In genomic region chr12:80251554-80251953, GRCm38 (mm10) we compare ENCODE assay signal across 20 mouse cellular contexts. TPM values are rescaled to one million over a fixed set of nuclear protein-coding genes. Genes with fewer than 3 reads are reported as not detected.
DNase-seq lines count a peak whose midpoint lies in the region; ATAC-seq lines count a peak whose summit lies in the region.
"Had no signal": no experiment of that assay in that cellular context is flagged by ENCODE, and none has a peak within 500 bp of the region (broad histone marks: within the 10 kb centered on the region; RNA-seq: fewer than 3 reads in every experiment).

No protein-coding gene starts in this region.

- 46% methylated on average over 3 of the region's 3 CpGs for WGBS in embryonic facial prominence, embryonic 12.5 days
- 74% methylated on average over 3 of the region's 3 CpGs for WGBS in embryonic facial prominence, embryonic 10.5 days
- WGBS in limb, embryonic 12.5 days: 46% methylated on average over 3 of the region's 3 CpGs
- 68% methylated on average over 3 of the region's 3 CpGs for WGBS in limb, embryonic 10.5 days
- 41% methylated on average over 3 of the region's 3 CpGs for WGBS in limb, embryonic 15.5 days

- no peak overlapping the region for H3K4me2 ChIP-seq in embryonic facial prominence, embryonic 12.5 days (replicated peaks)
- 0 out of 2 replicates have a peak overlapping the region, but pooled peaks have one; percentile 3 for H3K4me2 ChIP-seq in limb, embryonic 12.5 days
- no peak overlapping the region for H3K4me2 ChIP-seq in limb, embryonic 15.5 days
- H3K4me2 ChIP-seq: embryonic facial prominence, embryonic 15.5 days; forebrain, embryonic 15.5 days; hindbrain, embryonic 14.5 days had no signal

- no peaks in the 10 kb centered on the region for H3K27me3 ChIP-seq in embryonic facial prominence, embryonic 12.5 days
- H3K27me3 ChIP-seq in embryonic facial prominence, embryonic 10.5 days (replicated peaks; ENCODE audit: low read depth, poor library complexity, severe bottlenecking): no peaks in the 10 kb centered on the region
- no peaks in the 10 kb centered on the region for H3K27me3 ChIP-seq in limb, embryonic 12.5 days
- H3K27me3 ChIP-seq in limb, embryonic 10.5 days (ENCODE audit: low read depth, poor library complexity, severe bottlenecking): no peaks in the 10 kb centered on the region
- H3K27me3 ChIP-seq in limb, embryonic 15.5 days: no peaks in the 10 kb centered on the region
- H3K27me3 ChIP-seq: embryonic facial prominence, embryonic 15.5 days; forebrain, embryonic 15.5 days had no signal

- no peaks in the 10 kb centered on the region for H3K36me3 ChIP-seq in embryonic facial prominence, embryonic 12.5 days
- H3K36me3 ChIP-seq in embryonic facial prominence, embryonic 10.5 days (replicated peaks): peaks cover 25% of the 10 kb centered on the region
- peaks cover 6% of the 10 kb centered on the region; the same call in 1 of the 2 replicates for H3K36me3 ChIP-seq in limb, embryonic 12.5 days
- peaks cover 35% of the 10 kb centered on the region for H3K36me3 ChIP-seq in limb, embryonic 10.5 days
- no peaks in the 10 kb centered on the region for H3K36me3 ChIP-seq in limb, embryonic 15.5 days
- H3K36me3 ChIP-seq: embryonic facial prominence, embryonic 15.5 days; forebrain, embryonic 15.5 days; G1E; hindbrain, embryonic 10.5 days had no signal

- H3K9me3 ChIP-seq in embryonic facial prominence, embryonic 12.5 days: no peaks in the 10 kb centered on the region
- H3K9me3 ChIP-seq in embryonic facial prominence, embryonic 10.5 days: no peaks in the 10 kb centered on the region
- H3K9me3 ChIP-seq in limb, embryonic 12.5 days: no peaks in the 10 kb centered on the region
- no peaks in the 10 kb centered on the region for H3K9me3 ChIP-seq in limb, embryonic 10.5 days (replicated peaks)
- H3K9me3 ChIP-seq in limb, embryonic 15.5 days: no peaks in the 10 kb centered on the region
- H3K9me3 ChIP-seq: embryonic facial prominence, embryonic 15.5 days; forebrain, embryonic 15.5 days; G1E; hindbrain, embryonic 10.5 days had no signal

- 0 out of 2 replicates have a peak overlapping the region, but pooled peaks have one; percentile 17 for H3K27ac ChIP-seq in embryonic facial prominence, embryonic 12.5 days
- H3K27ac ChIP-seq in embryonic facial prominence, embryonic 10.5 days (replicated peaks): no peak overlapping the region
- H3K27ac ChIP-seq in limb, embryonic 12.5 days: peak overlapping the region; percentile 69; the same call in 1 of the 2 replicates
- no peak overlapping the region for H3K27ac ChIP-seq in limb, embryonic 10.5 days
- H3K27ac ChIP-seq in limb, embryonic 15.5 days: peak overlapping the region; percentile 24; the same call in 1 of the 2 replicates
- H3K27ac ChIP-seq: embryonic facial prominence, embryonic 15.5 days; forebrain, embryonic 15.5 days; hindbrain, embryonic 10.5 days; hindbrain, embryonic 14.5 days had no signal

- H3K4me3 ChIP-seq in embryonic facial prominence, embryonic 12.5 days: no peak overlapping the region
- no peak overlapping the region for H3K4me3 ChIP-seq in embryonic facial prominence, embryonic 10.5 days
- H3K4me3 ChIP-seq in limb, embryonic 12.5 days (replicated peaks): no peak overlapping the region
- H3K4me3 ChIP-seq in limb, embryonic 10.5 days: no peak overlapping the region
- no peak overlapping the region for H3K4me3 ChIP-seq in limb, embryonic 15.5 days
- H3K4me3 ChIP-seq: embryonic facial prominence, embryonic 15.5 days; forebrain, embryonic 15.5 days; hindbrain, embryonic 10.5 days had no signal

- no peak for ATAC-seq in embryonic facial prominence, embryonic 12.5 days (ENCODE audit: insufficient number of reproducible peaks, insufficient read depth, low FRiP score, low TSS enrichment)
- ATAC-seq in limb, embryonic 12.5 days (ENCODE audit: insufficient number of reproducible peaks, insufficient read depth, low FRiP score, low TSS enrichment, low read depth): no peak
- no peak for ATAC-seq in limb, embryonic 15.5 days (ENCODE audit: insufficient number of reproducible peaks, low FRiP score, low TSS enrichment, low read depth)
- ATAC-seq: CD4-positive, CD25-positive, alpha-beta regulatory T cell, adult 4 months; forebrain, embryonic 15.5 days had no signal

- DNase-seq in embryonic facial prominence, embryonic 10.5 days (ENCODE audit: low spot score): no peak
- no peak for DNase-seq in limb, embryonic 10.5 days (ENCODE audit: low spot score)
- peak; percentile 37 for DNase-seq in NIH3T3 (ENCODE audit: low read depth)
- no peak for DNase-seq in right cerebral cortex, postnatal 10 days (ENCODE audit: low spot score in 2 of 2)
- no peak for DNase-seq in frontal cortex, adult 2 months (ENCODE audit: extremely low spot score in 1 of 2, low spot score in 1 of 2)
- DNase-seq: adrenal gland, postnatal 10 days; B cell, adult 2 months; cerebellum, adult 11-12 months; cerebellum, adult 9-10 months; cerebellum, postnatal 25 days; gastrocnemius, postnatal 14 days had no signal

- no peak overlapping the region for H3K9ac ChIP-seq in embryonic facial prominence, embryonic 12.5 days
- 0 out of 2 replicates have a peak overlapping the region, but pooled peaks have one; percentile 1 for H3K9ac ChIP-seq in limb, embryonic 12.5 days (replicated peaks)
- H3K9ac ChIP-seq in limb, embryonic 15.5 days: no peak overlapping the region
- H3K9ac ChIP-seq: embryonic facial prominence, embryonic 15.5 days; forebrain, embryonic 15.5 days; hindbrain, embryonic 14.5 days had no signal

- peaks cover 45% of the 10 kb centered on the region for H3K4me1 ChIP-seq in embryonic facial prominence, embryonic 12.5 days
- H3K4me1 ChIP-seq in embryonic facial prominence, embryonic 10.5 days: peaks cover 63% of the 10 kb centered on the region
- H3K4me1 ChIP-seq in limb, embryonic 12.5 days (replicated peaks): peaks cover 79% of the 10 kb centered on the region
- H3K4me1 ChIP-seq in limb, embryonic 10.5 days: peaks cover 73% of the 10 kb centered on the region
- H3K4me1 ChIP-seq in limb, embryonic 15.5 days: peaks cover 76% of the 10 kb centered on the region

RNA-seq across cellular contexts. Expression of gene Actn1, which starts 8.6 kb away (rescaled TPM):
- polyA plus RNA-seq in embryonic facial prominence, embryonic 12.5 days (2016; fragmentation: Nextera tagmentation; extraction: Ambion mirVana): 43.0 and 46.5 TPM in 2 replicates
- 38.2 and 39.3 TPM in 2 replicates for polyA plus RNA-seq in embryonic facial prominence, embryonic 10.5 days (2016; fragmentation: Nextera tagmentation; extraction: Ambion mirVana)
- 42.0 and 45.8 TPM in 2 replicates for polyA plus RNA-seq in limb, embryonic 12.5 days (2016; fragmentation: Nextera tagmentation; extraction: Ambion mirVana)
- polyA plus RNA-seq in limb, embryonic 10.5 days (2016; fragmentation: Nextera tagmentation; extraction: Ambion mirVana): 48.6 and 49.5 TPM in 2 replicates
- polyA plus RNA-seq in limb, embryonic 15.5 days (2015; fragmentation: Nextera tagmentation; extraction: Ambion mirVana): 25.5 and 29.4 TPM in 2 replicates
- polyA plus RNA-seq in frontal cortex, adult 2 months (2012; rRNA removed): 82.7 and 95.8 TPM in 2 replicates

Comparison
In these comparisons a context has a peak if more than half of its experiments do, and no peak if none do; other contexts are left out.
1. H3K27ac ChIP-seq: peak in embryonic facial prominence, embryonic 12.5 days (single experiment), limb, embryonic 12.5 days (single experiment) and limb, embryonic 15.5 days (single experiment); none in embryonic facial prominence, embryonic 10.5 days (single experiment) and limb, embryonic 10.5 days (single experiment).